9 mouse cellular contexts compared by ENCODE assay signal in the genomic region with DNA sequence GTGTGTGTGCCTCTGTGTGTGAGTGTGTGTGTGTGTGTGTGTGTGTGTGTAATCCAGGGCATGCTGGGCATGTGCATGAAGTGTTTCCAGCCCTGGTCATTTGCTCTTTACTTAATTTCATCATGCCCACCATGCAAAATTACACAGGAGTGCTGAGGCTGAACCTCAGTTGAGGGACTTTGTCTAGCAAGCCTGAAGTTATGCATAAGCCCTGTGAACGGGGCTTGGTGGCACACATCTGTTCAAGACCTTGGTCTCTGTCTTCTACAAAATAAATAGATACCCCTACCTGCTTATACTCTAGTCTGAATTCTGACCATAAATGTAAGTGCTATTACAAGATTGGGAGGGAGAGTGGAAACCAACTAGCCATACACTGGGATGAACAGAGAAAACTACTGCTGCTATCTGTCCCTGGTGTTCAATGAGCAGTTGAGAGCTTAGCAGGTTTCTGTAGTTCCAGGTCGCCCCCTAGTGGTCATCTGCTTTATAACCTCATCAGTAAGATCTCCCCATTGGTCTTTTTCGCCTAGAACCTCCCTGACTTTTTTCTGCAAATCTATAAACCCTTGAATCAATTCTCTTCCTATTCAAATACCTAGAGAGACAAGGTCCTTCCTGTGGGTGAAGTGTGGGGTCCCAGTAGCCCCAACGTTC. TPM values are rescaled to one million over a fixed set of nuclear protein-coding genes. Genes with fewer than 3 reads are reported as not detected.
DNase-seq lines count a peak whose midpoint lies in the region; ATAC-seq and TF ChIP-seq lines count a peak whose summit lies in the region.
"Had no signal": no experiment of that assay in that cellular context is flagged by ENCODE, and none has a peak within 500 bp of the region (broad histone marks: within the 10 kb centered on the region; RNA-seq: fewer than 3 reads in every experiment).

No protein-coding gene starts in this region.

- 28% methylated on average over 4 of the region's 4 CpGs for WGBS in forebrain, embryonic 14.5 days

- no peak overlapping the region for H3K4me2 ChIP-seq in forebrain, embryonic 14.5 days (ENCODE audit: low read length)
- H3K4me2 ChIP-seq: heart, embryonic 15.5 days had no signal

- peaks cover 15% of the 10 kb centered on the region for H3K27me3 ChIP-seq in G1E (ENCODE audit: insufficient read depth, low read length)
- no peaks in the 10 kb centered on the region for H3K27me3 ChIP-seq in forebrain, embryonic 14.5 days (replicated peaks; ENCODE audit: control insufficient read depth, insufficient read depth, low read length)

- DNase-seq in G1E (ENCODE audit: low spot score) = peak; percentile 59
- peak; percentile 87 for DNase-seq in c-Kit-positive CD71-positive TER-119-positive erythroid progenitor cells, embryonic 14.5 days (ENCODE audit: low spot score)
- peak; percentile 91 for DNase-seq in forebrain, embryonic 14.5 days (ENCODE audit: low spot score)
- DNase-seq in heart, postnatal 4 days = peak; percentile 85
- DNase-seq in layer of hippocampus, adult 11-12 months (ENCODE audit: low spot score) = peak; percentile 94
- DNase-seq in lung, adult 18-20 months = peak; percentile 45 to 72
- DNase-seq in ovary, postnatal 14 days (ENCODE audit: low spot score) = peak; percentile 75
- DNase-seq in thymus, postnatal 10 days (ENCODE audit: low spot score in 2 of 2) = peak; percentile 52 to 87

- no peak overlapping the region for H3K9ac ChIP-seq in forebrain, embryonic 14.5 days (ENCODE audit: low read length)
- H3K9ac ChIP-seq: heart, embryonic 15.5 days had no signal

- no peaks in the 10 kb centered on the region for H3K9me3 ChIP-seq in G1E (replicated peaks)
- no peaks in the 10 kb centered on the region for H3K9me3 ChIP-seq in forebrain, embryonic 14.5 days (replicated peaks; ENCODE audit: control insufficient read depth, low read length)
- H3K9me3 ChIP-seq: heart, embryonic 15.5 days had no signal

- ATAC-seq in G1E (ENCODE audit: extremely low read depth, insufficient number of reproducible peaks, low FRiP score, poor library complexity, severe bottlenecking) = no peak
- peak; percentile 74 for ATAC-seq in forebrain, embryonic 14.5 days

- peak; percentile 63 for TF ChIP-seq CTCF in G1E (IDR thresholded peaks at IDR 0.05; ENCODE audit: low read depth, low read length)

- no peak overlapping the region for H3K4me3 ChIP-seq in G1E (ENCODE audit: low read depth, low read length)
- H3K4me3 ChIP-seq in forebrain, embryonic 14.5 days (ENCODE audit: low read depth, low read length) = no peak overlapping the region
- H3K4me3 ChIP-seq: heart, embryonic 15.5 days had no signal

- no peak overlapping the region for H3K27ac ChIP-seq in forebrain, embryonic 14.5 days (ENCODE audit: low read depth, low read length)
- H3K27ac ChIP-seq: heart, embryonic 15.5 days had no signal

- peaks cover 8% of the 10 kb centered on the region; the same call in 1 of the 2 replicates for H3K4me1 ChIP-seq in G1E (ENCODE audit: insufficient read depth, low read depth, low read length)
- H3K4me1 ChIP-seq in forebrain, embryonic 14.5 days (ENCODE audit: control insufficient read depth, insufficient read depth, low read length) = no peaks in the 10 kb centered on the region
- H3K4me1 ChIP-seq: heart, embryonic 15.5 days had no signal

- H3K36me3 ChIP-seq in G1E (replicated peaks) = peaks cover 8% of the 10 kb centered on the region
- H3K36me3 ChIP-seq in forebrain, embryonic 14.5 days (ENCODE audit: control insufficient read depth, insufficient read depth, low read length) = no peaks in the 10 kb centered on the region
- H3K36me3 ChIP-seq: heart, embryonic 15.5 days had no signal

RNA-seq across cellular contexts. Expression of gene Ncl, which starts 19.9 kb away (rescaled TPM):
- total RNA-seq in G1E (2014; fragmentation: Nextera tagmentation) (1,241 and 1,318 TPM in 2 replicates), G1E (2017) (259 and 387 TPM in 2 replicates)
- polyA plus RNA-seq in G1E (2012) = 2,119 and 2,262 TPM in 2 replicates
- polyA plus RNA-seq in forebrain, embryonic 14.5 days (2014; fragmentation: Nextera tagmentation; extraction: Ambion mirVana) = 122 and 124 TPM in 2 replicates
- 100 to 1,000 TPM; 203 to 206 TPM for total RNA-seq in heart, postnatal 4 days (2021)

RNA-seq across cellular contexts. Expression of gene B3gnt7, which starts 36.7 kb away (rescaled TPM):
- total RNA-seq in G1E (2014; fragmentation: Nextera tagmentation) = not detected in 2 replicates
- 0.12 and 0.16 TPM in 2 replicates for total RNA-seq in G1E (2017)
- 0.02 TPM in 1 of 2 replicates, not detected in the other for polyA plus RNA-seq in G1E (2012)
- polyA plus RNA-seq in forebrain, embryonic 14.5 days (2014; fragmentation: Nextera tagmentation; extraction: Ambion mirVana) = 3.9 and 4.1 TPM in 2 replicates
- total RNA-seq in heart, postnatal 4 days (2021) = 1 to 10 TPM in 1 of 2 experiments, under 1 TPM in 1; 0.98 to 1.1 TPM
